Mouse (Mus musculus) heart, adult 18-20 months (tissue): ENCODE measurements around the gene Kiss1r. TPM values are rescaled to one million over a fixed set of nuclear protein-coding genes. Genes with fewer than 3 reads are reported as not detected.

Experiments
- DNase-seq, 2 experiments: peaks; one replicate each; pipeline ENCODE4 v3.0.0; 2021 to 2022; ENCODE audit warnings: mixed read lengths in 1 of 2
- total RNA-seq, 2 experiments: library from RNA; stranded (reverse); gene quantifications; 2 replicates each; pipeline ENCODE4 v1.2.3; 2021

The Kiss1r gene
- total RNA-seq, 2 experiments from 2014 or later: 0.17 to 0.46 TPM

DNA sequence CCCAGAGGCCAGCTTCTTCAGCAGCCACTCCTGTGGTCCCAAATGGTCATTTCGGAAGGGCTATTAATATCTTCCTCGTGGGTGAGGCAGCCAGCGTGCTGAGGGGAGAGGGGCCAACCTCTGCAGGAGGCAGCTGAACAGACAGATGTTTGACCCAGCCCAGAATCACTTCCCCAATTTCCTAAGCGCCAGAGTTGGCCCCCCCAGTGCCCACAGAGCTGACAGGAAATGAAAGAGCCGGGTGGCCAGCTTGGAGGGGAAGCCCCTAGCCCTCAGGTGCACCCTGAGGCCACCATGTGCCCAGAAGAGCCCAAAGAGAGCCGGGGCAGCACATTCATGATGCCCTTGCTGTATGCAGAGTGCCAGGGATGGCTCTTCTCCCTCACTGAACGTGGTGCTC lies 24.0 kb downstream of the Kiss1r start:
- DNase-seq: peak in 1 of 2 experiments; percentile 79

DNA sequence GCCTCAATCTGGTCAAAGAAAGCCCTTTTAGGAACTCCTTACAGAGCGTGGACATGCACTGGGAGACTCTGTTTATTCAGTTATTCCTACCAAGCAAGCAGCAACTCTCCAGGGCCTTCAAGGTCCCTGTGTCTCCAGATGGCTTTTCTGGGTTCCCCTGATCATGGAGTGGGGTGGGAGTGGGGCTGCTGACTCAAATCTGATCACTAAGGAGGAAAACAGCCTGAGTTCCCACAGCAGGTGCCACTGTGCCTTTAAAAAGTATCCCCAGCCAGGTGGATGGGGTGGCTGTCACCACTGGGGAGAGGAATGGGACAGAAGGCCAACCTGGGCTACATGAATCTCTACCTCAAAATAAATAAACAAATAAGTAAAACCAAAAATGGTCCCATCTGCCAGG lies 26.2 kb downstream of the Kiss1r start:
- DNase-seq: no peak

DNA sequence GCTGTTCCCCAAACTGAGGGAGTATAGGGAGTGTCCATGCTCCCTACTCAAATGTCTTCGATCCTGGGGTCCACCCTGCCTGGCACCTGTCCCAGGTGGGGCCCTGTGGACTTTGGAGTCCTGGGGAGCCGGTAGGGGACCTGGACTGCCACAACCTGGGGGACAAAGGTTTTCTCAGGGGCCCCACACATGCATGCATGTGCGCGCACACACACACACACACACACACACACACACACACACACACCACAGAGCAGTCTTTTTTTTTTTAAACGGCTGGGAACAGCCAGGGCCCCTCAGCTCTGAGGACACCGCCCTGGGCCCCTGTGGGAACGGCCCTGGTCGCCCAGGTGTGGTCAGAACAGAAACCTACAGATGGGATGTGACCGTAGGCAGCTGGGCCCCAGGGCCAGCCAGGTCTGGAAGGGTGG lies 26.7 kb downstream of the Kiss1r start:
- no peak for DNase-seq

DNA sequence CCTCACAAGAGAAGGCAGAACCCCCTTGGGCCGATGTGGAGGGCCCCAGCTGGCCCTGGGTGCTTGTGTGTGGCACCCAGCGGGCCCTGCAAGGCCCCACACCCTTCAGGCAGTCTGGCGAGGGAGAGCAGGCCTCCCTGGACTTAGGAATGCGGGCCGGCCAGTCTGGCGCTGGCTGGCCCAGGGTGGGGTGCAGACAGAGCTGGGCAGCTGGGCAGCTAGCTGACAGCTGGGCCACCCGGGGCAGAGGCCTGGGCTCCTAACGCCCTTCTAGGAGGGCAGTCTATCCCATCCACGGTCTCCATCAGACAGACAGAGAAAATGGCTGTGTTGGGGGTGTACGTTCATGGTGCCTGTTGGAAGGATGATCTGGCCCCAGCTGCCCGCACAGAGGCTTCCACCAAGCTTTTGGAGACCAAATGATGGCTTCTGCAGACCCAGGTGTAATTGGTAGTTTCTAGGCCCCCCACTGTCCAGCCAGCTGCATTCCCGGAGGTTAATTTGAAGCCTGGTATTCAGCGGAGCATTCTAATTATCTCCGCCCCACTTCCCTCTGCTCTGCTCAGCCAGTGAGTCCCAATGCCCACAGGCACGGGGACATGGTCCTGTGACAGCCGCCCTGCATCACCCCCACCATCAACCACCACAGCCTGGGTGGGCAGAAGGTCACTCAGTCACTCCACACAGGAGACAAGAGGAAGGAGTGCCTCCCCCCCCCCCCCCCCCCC lies 28.9 kb downstream of the Kiss1r start:
- no peak for DNase-seq

- no peak for DNase-seq
Observed at GRCm38 (mm10) chr10:79946752-79947322, 30.1 kb downstream of the Kiss1r start.

- DNase-seq: no peak
Observed at GRCm38 (mm10) chr10:79947502-79947901, 30.7 kb downstream of the Kiss1r start.

DNA sequence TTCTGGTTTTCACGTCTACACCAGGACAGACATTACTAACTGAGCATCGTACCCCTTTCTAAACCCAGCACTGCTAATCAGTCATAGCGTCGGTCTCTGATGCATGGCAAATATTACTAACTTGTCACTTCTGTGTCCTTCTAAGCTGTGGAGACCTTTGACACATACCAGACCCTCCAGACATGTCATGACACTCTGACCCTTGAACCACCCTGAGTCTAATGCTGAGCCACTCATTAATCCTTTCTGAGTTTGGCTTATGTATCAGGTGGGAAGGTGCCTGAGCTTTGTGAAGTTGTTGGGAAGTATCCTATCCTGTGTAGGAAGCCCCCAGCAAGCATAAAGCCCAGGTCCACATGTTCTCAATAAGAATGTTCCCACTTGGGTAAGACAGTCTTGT lies 33.1 kb downstream of the Kiss1r start:
- DNase-seq: no peak

DNA sequence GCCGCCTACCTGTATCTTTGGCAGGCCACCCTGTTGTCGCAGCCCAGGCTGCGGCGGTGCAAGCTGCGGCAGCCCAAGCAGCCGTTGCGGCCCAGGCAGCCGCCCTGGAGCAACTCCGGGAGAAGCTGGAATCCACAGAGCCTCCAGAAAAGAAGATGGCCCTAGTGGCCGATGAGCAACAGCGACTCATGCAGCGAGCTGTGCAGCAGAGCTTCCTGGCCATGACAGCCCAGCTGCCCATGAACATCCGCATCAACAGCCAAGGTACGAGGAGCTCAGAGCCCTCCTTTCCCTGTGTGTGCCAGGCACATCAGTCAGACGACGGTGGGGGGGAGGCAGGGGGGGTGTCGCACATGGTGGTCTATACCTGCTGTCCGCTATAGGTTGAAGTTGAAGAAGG lies 33.9 kb downstream of the Kiss1r start:
- no peak for DNase-seq

- peak in 1 of 2 experiments; percentile 59 for DNase-seq
Observed at GRCm38 (mm10) chr10:79953946-79954345, 37.2 kb downstream of the Kiss1r start.

DNA sequence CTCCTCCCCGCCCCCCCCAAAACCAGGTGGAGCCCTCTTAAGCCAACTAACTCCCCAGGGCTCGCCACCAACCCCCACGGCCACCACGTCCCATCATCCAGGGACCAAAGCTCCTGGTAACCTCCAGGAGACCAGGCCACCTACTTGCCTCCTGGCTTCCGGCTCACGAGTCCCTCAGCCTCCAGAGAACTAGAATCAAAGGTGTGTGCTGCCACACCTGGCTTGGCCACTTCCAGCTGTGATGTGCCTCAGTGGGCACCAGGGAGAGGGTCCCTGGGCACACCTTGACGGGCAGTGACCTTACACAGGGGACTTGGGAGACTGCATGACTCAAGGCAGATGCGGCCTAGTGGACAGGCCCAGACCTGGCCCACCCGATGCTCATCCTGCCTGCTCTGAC lies 38.9 kb downstream of the Kiss1r start:
- DNase-seq: no peak

DNA sequence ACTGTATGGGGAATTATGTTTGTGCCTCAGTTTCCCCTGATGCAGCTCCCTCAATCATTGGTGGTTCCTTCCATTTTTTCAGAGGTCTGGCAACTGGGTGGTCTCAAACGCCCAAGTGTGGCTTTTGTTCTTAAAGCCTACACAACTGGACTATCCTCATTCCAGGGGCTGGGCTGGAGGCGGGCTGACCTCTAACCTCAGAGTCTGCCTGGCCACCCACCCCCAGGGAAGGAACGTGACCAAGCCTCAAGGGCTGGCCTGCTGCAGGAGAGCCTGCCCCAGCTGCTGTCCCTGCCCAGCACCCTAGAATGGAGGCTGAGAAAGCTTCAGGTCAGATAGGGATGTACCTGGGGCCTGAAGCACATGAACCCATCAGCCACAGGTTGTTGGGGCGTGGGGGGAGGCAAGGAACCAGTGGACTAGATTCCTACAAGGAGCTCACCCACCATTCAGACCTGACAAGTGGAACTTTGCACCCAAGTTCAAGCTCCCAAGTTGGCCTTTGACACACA lies 39.9 kb downstream of the Kiss1r start:
- no peak for DNase-seq

DNA sequence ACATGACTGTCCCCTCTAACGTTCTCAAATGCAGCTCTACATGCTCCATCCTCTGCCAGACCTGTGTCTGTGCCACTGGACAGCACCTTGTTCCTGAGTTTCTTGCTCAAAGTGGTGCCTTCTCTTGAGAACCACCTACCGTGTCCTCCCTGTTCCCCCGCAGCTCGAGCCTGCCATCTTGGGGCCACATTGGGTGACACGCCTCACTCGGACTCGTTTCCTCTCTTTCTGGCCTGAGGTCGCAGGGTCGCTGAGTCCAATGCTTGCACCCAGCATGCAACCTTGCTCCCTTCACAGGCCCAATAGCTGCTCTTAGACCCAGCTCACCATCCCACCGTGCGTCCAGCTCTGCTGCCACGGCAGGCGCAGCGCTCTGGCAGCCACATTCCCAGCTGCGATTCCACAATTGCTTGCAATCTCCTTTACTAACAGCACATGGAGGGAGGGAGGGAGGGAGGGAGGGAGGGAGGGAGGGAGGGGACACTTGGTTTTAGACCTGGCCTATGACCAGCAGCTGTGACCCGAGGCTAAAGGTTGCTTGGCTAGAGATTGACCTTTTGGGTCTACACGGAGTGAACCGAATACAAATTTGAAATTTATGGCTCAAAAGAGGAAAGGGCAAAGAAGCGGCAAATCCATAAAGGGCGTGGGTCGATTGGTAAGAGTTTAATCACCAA lies 41.5 kb downstream of the Kiss1r start:
- DNase-seq: peak; percentile 85 to 94

DNA sequence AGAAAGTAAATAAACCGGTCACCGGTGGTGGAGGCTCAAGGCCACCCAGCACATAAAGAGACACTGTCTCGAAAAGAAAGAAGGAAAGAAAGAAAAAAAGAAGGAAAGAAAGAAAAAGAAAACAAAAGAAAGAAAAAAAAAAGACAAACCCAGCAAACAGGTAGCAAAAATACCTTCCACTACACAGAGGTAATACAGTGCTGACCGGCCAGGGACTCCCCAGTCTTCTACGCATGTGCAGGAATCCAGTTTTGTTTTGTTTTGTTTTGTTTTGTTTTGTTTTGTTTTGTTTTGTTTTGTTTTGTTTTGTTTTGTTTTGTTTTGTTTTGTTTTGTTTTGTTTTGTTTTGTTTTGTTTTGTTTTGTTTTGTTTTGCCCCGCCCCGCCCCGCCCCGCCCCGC lies 42.6 kb downstream of the Kiss1r start:
- peak; percentile 52 to 77 for DNase-seq

- peak; percentile 99 for DNase-seq
Observed at GRCm38 (mm10) chr10:79959847-79960601, 43.3 kb downstream of the Kiss1r start, which contains the start of gene Wdr18. Gene Wdr18, plus strand, starts transcription at chr10:79960152.

DNA sequence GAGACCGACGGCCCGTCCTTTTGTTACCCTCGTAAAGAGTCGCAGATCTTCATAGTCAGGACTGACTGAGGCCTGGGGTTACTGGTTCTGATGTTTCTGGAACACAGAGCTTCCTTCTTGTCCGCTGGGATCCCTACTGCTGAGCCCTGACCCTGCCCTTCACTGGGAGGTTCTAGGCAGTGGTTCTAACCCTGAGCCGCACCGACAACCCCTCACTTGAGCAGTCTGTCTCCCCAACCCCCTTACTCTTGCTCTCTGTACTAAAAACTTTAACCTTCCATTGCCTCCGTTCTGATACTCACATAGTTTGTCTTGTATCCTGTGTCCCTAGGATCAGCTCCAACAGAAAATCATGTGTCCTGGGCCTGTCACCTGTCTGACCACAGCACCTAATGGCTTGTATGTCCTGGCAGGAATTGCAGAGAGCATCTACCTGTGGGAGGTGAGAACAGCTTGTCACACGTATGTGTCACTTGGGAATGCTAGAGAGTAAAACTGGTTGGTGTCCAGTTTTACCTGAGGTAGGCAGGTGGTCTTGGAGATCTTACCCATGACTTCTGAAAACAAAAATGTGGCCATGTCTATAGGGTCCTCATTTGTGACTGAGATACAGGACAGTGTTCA lies 44.0 kb downstream of the Kiss1r start:
- no peak for DNase-seq

DNA sequence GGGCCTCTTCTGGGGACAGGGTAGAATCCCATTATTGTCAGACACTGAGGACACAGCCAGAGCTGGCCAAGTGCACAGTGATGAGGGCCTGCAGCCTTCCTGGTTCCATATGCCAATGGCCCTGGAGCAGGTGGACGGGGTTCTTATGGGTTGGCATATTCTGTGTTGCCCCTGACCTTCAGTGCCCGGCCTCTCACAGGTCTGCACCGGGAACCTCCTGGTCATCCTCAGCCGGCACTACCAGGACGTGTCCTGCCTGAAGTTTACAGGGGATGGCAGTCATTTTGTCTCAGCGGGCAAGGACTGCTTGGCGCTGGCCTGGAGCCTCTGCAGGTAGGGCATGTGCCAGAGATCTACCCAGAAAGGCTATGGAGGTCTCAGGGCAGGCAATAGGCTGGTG lies 48.0 kb downstream of the Kiss1r start:
- DNase-seq: no peak

GRCm38 (mm10) chr10:79965325-79965724 lies 48.6 kb downstream of the Kiss1r start:
- DNase-seq: no peak

DNA sequence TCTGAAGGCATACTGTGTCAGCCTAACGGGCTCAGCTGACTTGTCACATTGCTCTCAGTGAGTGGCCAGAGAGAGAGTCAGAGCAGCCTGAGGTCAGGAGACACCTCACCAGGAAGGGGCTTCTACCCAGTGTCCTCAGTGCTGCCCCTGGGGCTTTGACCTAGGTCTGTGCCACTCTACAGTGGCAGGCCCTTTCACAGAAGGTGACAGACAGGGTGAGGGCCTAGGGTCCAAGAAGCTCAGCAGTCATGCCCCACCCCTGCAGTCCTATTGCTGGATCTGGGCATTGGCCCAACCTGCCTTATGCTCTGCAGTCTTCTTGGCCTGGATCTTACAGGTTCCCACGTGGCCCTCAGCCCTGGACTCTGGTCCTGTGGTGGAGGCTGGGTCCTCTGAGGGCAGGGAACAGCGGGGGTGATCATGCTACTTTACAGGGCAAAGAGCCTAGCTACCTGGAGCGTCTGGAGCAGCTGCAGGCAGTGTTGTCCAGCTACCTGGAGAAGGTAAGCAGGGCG lies 50.2 kb downstream of the Kiss1r start:
- peak; percentile 67 to 75 for DNase-seq

GRCm38 (mm10) chr10:79968181-79968580 lies 51.4 kb downstream of the Kiss1r start:
- DNase-seq: no peak

DNA sequence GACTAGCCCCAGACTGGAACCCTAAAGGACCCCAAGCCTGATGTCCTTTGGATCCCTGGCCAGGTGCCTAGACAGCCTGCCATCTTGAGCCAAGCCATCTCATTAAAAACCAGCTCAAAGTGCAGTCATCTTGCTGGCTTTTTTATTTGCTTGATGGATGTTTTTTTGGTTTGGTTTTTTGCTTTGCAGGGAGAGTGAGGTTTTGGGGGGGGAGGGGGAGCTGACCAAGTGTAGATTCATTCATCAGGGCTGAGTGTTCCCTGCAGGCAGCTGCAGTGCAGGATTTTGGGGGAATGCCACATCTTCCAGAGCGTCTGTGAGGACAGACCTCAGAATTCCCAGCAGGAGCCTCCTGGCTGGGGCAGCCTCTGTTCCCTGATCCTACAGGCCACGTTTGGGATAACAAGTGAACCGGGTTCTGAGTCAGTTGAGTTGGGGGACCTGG lies 52.4 kb downstream of the Kiss1r start:
- no peak for DNase-seq

- no peak for DNase-seq
Observed at GRCm38 (mm10) chr10:79970415-79971182, 53.8 kb downstream of the Kiss1r start, which contains the start of gene Grin3b. Gene Grin3b, plus strand, starts transcription at chr10:79970715.
